Mouse (Mus musculus): ENCODE results near the gene Gbp5. TPM values are rescaled to one million over a fixed set of nuclear protein-coding genes. Genes with fewer than 3 reads are reported as not detected.

Gene Gbp5
- total RNA-seq (2015; ENCODE audit: low replicate concordance) (not detected in 2 replicates), total RNA-seq (2017; ENCODE audit: low replicate concordance) (1.1 and 3.5 TPM in 2 replicates)

DNA sequence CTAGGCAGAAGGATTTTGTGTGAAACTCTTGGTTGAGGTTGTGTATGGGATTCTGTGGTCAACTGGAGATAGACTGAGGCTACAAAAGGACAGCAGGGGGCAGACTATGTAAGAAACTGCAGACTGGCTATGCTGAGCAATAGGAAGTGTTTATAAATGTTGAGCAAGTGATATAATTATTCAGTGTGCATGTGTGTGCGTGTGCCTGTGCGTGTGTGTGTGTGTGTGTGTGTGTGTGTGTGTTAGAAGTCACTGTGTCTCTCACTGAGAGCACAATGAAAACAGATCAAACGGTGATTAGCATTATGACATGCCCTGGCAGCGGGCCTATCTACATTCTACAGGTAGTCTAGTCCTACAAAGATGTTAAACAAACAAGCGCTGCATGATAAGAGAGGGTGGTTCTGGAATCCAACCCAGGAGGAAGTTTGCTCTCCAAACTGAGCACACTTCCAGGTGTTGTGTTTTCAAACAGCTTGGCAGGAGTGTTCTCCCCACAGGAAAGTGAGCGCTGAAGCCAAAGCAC, at the start of gene Gbp5:
Gene Gbp5 (plus strand): TSS at position 443 of the 526 bp plus-strand sequence.
- ATAC-seq (replicated peaks; ENCODE audit: low FRiP score, poor library complexity, severe bottlenecking): no peak

DNA sequence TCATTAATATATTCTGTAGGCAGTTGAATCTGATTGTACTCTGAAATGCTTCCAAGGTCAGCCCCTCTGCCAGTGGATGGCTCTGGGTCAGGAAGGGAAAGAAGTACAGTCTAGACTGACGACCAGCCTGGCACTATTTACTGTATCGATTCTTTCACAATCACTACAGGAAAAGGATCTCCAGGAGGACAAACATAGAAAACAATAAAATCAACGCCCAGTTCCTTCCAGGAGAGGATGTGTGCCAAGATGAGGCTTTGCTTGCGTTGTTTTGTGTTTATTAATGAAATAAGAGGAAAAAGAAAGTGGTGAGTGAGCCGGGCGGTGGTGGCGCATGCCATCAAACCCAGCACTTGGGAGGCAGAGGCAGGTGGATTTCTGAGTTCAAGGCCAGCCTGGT, 39.6 kb upstream of the Gbp5 start:
- no peak for ATAC-seq (replicated peaks; ENCODE audit: low FRiP score, poor library complexity, severe bottlenecking)

DNA sequence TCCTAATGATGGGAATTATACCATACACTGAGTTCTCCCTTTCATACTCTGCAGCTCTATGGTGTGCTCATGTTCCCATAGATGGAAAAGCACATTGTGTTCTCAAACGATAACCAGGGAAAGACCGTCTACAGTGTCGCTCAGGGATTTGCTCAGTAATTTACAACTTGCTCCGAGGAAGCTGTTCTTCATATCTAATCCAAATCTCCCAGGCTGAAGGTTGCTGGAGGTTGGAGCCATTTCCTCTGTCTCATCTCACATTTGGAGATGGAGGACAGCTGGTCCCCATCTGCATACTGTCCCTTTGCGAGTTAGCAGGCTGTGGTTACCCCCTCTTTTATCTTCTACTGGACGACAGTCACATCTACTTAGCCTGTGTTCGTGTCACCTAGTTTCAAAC, 34.5 kb upstream of the Gbp5 start:
- ATAC-seq (replicated peaks; ENCODE audit: low FRiP score, poor library complexity, severe bottlenecking): no peak

DNA sequence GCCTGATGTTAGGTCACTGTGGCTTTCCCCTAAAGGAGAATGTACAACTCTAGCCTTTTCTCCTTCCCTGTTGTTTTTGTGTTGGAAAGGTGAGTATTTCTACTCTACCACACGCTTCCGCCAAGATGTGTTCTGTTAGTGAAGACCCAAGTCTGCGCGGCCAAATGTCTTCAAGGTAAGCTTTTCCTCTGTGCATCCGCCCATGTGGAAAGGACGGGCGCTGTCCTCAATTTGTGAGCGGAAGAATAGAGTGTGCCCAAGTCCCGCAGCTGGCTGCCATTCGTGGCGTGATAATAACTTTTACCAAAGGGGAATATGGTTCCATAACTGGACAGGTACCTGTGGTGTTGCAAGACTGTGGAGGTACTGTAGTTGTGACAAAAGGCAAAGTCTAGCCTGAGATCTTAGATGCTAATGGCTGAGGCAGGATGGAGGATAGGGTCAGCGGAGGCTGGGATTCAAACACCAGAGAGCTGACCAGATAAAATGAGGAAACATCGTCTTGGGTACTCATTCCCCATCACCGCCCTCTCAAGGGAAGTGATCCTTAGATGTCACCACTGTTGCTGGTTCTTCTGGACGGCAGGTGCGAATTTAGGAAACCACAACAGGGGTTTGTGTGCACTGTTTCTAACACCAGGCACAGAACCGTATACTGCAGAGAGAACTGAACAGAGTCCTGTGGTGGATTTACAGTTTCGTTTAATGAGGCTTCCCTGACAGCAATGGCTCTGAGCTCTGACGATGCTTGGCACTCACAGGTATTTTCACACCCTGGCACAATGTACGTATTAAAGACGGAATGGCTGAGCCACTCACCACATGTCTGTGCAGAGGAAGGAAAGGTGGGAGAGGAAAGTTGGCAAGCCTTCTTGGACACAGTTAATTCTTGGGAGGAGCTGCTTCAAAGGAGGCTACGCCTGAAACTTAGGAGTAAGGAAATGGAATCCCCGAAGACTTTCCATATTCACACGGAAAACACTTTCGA, 30.7 kb upstream of the Gbp5 start:
- ATAC-seq (replicated peaks; ENCODE audit: low FRiP score, poor library complexity, severe bottlenecking): no peak

DNA sequence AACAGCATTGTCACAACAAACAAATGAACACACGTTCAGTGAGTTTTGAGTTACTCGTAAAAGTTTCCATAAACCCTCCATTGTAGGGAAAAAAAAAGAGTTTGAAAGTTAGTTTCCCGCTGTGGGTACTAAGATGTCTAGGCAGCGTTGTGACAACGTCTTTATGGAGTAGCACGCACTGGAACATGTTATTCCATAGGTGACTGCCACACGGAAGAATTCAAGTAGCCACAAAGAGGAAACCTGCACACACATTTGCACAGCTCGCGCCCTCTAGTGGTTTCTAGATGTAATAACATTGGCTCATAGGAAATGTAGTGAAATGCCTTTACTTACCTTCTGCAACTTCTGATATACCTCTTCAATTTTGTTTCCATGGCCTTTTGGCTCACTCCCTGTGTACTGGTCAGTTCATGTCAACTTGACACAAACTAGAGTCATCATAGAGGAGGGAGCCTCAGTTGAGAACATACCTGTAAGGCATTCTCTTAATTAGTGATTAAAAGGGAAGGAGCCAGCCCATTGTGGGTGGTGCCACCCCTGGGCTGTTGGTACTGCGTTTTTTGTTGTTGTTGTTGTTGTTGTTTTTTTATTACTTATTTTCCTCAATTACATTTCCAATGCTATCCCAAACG, 19.3 kb upstream of the Gbp5 start:
- ATAC-seq (replicated peaks; ENCODE audit: low FRiP score, poor library complexity, severe bottlenecking): peak; percentile 77

DNA sequence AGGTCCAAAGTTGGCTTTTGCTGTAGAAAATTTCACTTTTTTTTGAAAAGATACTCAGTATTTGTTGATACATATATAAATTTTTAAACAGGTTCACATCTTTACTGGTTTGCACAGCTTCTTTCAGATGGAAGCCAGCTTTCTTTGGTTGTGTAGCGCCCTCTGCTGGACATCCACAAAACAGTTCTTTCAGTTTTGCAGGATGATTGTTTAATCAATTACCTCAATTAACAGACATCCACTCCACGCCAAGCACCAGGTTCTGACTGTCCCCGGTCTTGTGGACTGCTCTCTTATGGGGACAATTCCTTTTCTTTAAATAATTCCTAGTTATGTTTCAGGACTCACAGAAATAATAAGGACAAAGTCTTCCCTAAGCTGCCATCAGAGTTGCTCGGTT, 17.9 kb upstream of the Gbp5 start:
- ATAC-seq (replicated peaks; ENCODE audit: low FRiP score, poor library complexity, severe bottlenecking): 0 out of 2 replicates have a peak, but pooled peaks have one; percentile 36

DNA sequence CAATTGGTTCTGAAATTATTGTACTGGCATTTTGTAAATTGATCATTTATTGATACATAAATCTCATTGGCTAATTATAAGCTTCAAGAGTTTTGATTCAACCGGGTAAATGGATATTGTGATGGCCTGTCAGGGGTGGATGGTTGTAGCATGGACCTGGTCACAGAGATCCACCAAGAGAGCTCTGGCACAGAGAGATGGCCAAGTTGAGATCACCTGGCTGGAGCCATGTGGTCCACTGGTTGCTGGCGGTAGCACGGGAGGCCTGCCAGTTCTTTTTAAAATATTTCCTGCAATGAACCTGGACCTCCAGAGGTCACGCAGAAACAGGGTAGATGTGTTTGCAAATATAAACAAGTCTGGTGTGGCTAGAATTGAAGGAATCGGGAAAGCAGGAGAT, 15.9 kb upstream of the Gbp5 start:
- ATAC-seq (replicated peaks; ENCODE audit: low FRiP score, poor library complexity, severe bottlenecking): no peak

DNA sequence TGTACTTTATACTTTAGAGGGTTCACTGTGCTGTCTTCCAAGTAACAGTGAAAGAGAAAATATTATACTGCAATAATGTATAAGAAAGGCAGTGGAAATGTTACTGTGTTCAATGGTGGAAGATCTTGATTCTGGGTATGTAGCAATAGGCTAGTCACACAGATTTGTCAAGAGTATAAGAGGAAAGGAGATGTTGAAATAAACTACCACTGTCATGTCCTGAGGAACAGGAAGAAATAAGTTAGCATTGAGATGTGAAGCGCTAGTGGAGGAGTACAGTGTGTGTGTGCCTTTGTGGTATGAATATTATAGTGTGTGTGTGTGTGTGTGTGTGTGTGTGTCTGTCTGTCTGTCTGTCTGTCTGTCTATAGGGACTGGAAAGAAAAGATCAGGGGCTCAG, 15.4 kb upstream of the Gbp5 start:
- ATAC-seq (replicated peaks; ENCODE audit: low FRiP score, poor library complexity, severe bottlenecking): no peak

DNA sequence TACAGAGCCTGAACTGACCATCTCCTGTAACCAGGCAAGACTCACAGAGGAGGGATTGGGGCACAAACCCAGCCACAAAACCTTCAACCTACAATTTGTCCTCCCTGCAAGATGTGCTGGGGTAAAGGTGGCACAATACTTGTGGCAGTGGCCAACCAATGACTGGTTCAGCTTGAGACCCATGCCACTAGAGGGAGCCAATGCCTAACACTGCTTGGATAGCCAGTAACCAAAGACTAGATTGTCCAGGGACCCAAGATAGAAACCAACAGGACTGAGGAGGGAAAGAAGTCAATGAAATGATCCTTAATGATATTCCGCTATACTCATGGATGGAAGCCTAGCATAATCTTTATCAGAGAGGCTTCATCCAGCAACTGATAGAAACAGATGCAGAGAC, 3.3 kb upstream of the Gbp5 start:
- ATAC-seq (replicated peaks; ENCODE audit: low FRiP score, poor library complexity, severe bottlenecking): peak; percentile 71; the same call in 1 of the 2 replicates

DNA sequence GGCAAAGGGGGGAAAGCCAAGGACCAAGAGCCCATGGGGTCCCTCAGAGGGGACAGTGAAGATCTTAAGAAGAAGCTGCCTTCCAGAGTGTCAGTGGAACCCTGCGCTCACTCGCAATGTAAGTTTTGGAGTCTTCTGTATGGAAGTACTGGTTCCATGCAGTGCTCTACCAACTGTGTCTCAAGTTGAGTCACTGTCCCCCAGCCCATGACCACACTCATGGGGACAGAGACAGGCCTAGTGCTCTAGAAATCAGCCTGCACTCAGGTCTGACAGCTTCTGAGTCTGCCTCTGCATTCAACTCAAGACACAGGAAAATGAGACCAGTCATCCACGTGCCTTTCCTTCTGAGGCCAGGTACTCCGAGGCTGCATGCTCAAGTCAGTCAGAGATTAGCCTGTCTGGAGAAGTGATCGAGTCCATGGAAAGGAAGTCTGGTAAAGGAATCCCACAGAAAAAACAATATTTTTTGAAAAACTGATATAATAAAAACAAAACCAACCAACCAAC, 1.4 kb downstream of the Gbp5 start:
- ATAC-seq (replicated peaks; ENCODE audit: low FRiP score, poor library complexity, severe bottlenecking): no peak

DNA sequence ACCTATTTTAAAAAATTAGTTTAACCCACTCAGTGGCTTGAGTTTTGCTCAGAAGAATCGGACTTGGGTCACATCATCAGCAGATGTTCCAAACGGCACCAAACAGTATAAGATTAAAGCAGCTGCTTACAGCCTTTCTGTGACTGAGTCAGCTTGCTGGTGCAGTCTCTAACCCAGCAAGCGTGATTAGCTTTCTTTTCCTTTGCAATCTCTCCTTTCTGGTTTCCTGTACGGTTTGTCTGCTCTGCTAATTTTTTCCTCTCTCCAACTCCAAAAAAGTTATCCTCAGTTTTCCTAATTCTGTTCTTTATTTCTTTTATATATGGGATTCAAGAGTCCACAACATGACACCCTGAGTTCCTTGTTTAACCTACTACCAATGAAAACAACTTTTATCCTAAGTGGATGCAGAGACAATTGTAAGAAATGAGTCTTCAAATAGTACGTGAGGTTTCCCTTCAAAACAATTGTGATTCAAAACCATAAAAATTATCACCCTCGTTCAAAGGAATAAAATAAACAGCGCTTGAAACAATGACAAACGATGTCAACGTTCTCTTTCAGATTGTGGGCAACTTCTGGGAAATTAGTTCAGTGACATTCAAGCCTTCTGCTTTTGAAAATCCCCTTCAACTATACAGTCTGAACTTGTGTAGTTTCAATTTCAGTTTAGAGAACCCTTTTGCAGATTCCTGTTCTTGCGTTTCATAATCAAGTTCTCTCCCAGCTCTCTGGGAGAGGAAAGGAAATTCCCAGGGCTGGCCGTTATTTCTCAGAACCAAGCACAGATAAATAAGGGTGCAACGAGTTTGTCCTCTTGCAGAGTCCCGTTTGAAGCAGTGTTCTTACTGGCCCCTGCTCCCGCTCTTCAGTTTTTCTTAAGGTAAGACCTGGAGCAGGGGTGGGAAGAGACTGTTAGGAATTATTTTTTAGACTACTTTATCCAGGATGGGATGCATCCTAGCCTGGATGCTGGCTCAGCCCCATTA, 2.6 kb downstream of the Gbp5 start:
- ATAC-seq (replicated peaks; ENCODE audit: low FRiP score, poor library complexity, severe bottlenecking): no peak

DNA sequence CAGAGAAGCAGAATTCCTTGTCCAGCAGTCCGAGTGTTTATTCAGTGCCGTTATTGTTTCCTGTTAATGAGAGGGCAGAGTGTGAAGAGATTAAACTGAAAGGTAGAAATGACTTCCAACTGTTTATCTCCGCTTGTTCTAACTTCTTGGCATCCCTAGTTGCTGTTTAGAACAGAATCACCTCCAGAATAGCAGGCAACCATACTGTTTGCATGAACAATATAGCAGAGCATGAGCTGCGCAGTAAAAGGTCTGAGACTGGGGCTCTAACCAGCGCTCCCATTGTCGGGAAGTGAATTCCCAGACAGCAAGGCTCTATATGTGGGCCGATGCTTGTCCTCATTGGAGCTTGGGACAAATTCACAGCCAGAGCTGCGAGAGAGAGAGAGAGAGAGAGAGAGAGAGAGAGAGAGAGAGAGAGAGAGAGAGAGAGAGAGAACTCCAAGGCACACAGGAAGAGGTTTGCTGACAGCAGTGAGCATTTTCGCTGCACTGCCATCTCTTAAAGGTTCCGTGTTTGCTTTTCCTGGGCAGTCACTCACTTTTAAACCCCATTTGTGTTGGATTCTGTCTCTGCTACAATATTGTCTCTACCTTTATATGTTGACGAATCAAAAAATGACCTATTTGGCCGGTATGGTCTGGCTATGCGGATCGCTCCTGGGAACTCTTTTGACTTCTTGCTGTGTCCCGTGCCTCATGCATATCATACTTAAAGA, 3.5 kb downstream of the Gbp5 start:
- 0 out of 2 replicates have a peak, but pooled peaks have one; percentile 35 for ATAC-seq (replicated peaks; ENCODE audit: low FRiP score, poor library complexity, severe bottlenecking)

DNA sequence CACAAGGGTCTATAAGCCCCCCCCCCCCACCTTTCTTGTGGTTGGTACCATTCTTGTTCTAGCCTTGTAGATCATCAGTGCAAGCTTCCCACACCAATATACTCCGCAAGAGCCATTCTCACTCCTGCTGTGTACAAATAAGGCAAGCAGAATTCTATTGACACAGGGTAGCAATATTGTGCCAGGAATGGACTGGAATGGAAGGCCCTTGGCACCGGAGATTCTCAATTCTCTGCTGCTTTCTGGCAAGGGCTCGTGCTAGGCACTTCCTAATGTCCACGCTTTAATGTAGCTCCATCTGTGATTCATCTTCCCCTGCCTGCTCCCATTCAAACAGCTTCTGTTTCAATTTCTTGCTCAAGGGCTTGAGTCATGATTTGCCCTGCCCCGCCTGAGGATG, 5.2 kb downstream of the Gbp5 start:
- no peak for ATAC-seq (replicated peaks; ENCODE audit: low FRiP score, poor library complexity, severe bottlenecking)

DNA sequence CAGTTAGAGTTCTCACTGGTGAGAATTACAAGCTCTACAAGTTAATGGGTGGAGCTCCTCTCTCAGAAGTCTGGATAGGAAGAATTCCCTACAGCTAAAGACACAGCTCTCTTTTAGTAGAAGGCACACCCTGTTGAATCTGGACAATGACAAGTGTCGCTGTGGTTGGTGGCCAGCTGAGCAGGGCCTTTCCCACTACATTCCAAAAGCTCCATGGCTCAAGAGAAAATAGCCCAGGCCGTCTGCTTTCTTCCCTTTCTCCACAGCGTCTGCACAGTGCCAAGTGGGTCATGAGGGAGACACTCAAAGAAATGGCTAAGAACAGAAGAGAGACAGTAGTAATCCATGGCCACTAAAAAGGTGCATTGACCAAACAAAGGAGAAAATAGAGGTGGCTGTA, 34.3 kb downstream of the Gbp5 start:
- no peak for ATAC-seq (replicated peaks; ENCODE audit: low FRiP score, poor library complexity, severe bottlenecking)

DNA sequence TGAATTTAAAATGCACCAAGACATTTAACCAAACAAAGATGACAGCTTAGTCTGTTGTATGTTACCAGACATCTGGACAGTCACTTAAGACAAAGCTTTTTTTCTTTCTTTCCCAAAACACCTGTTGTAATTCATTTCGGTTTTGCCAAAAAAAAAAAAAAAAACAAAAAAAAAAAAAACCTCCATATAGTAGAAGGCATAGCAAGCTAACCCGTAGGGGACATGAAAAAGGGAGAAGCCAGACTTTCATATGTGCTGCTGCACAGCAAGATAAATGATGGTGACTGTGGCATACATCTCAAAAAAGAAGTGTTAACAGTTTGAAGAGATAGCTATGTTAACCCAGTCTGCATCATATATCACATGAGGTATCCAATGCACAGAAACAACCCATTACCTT, 35.8 kb downstream of the Gbp5 start:
- peak; percentile 11; the same call in 1 of the 2 replicates for ATAC-seq (replicated peaks; ENCODE audit: low FRiP score, poor library complexity, severe bottlenecking)

DNA sequence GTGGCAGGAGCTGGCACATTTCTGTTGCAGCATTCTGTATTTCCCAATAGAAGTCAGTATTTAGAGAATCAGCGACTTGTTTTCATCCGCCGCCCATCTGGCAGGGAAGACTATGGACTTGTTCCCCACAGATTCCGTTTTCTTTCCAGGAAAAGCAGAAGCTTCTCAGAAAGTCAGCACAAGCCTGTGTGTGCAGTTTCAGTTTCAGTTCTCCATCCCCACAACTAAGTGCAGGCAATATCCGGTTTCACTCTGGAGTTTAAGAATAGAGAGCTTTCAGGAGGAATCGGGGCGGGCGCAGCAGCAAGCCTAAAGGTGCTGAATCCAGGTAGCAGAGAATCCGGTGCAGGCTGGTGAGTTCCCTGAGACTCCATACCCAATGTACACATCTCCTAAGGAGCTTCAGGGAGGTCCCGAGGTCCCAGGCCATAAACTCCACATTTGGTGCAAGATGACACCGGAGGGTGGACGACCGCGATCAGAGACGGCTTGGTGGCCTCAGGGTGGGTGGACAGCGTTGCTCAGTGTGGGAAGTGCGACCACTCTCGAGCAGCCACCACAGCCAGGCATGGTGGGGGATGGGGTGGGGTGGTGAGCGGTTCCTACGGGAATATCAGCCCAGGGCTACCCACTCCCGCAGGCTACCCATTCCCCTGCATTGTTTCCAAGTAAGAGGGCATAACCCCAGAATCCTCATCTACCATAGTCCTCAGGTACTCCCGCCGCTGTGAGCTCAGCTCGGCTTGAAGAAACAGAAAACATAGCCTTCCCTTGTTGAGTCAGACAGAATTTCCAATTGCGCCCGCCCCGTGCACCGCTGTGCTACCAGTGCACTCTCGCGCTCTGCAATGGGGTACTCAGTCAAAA, 36.5 kb downstream of the Gbp5 start, which contains the start of gene Gbp7:
Gene Gbp7 (plus strand): TSS at position 256 of the 867 bp plus-strand sequence.
- peak; percentile 67 for ATAC-seq (replicated peaks; ENCODE audit: low FRiP score, poor library complexity, severe bottlenecking)

DNA sequence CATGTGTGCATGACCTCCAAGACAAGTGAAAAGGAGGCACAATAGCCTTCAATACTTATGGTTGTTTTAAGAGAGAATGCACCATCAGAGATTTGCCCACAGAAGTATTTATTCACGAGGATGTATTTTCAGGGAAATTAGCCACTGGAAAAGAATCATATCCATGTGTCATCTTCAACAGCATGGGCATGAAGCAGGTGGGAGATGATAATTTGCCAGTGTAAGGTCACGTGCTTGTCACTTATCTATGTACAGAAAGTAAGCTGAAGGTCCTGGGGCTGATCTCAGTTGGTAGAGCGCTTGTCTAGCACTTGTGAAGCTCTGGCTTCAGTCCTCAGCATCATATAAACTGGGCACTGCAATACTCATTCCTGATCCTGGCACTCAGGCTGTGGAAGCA, 37.8 kb downstream of the Gbp5 start:
- peak; percentile 81 for ATAC-seq (replicated peaks; ENCODE audit: low FRiP score, poor library complexity, severe bottlenecking)

DNA sequence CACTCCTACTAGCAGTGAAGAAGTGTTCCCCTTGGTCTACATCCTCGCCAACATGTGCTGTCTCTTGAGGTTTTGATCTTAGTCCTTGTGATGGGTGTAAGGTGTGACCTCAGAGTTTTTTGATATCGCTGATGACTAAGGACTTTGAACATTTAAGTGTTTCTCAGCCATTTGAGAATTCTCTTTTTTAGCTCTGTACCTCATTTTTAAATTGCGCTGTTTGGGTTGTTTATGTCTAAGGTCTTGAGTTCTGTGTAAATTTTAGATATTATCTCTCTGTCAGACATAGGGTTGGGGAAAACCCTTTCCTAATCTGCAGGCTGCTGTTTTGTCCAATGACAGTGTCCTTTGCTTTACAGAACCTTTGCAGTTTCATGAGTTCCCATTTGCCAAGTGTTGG, 39.4 kb downstream of the Gbp5 start:
- no peak for ATAC-seq (replicated peaks; ENCODE audit: low FRiP score, poor library complexity, severe bottlenecking)

All from erythroid progenitor cell, adult 5-6 weeks (primary cell).